Mouse (Mus musculus) gastrocnemius, adult 18-20 months (tissue): Measurements from ENCODE around the gene Dnajc1. TPM values are rescaled to one million over a fixed set of nuclear protein-coding genes. Genes with fewer than 3 reads are reported as not detected.

Experiments used
- DNase-seq: peaks from one replicate; pipeline ENCODE4 v3.0.0; 2021; ENCODE audit warnings: low spot score
- total RNA-seq, 2 experiments: library from RNA; stranded (reverse); gene quantifications; 2 replicates each; pipeline ENCODE4 v1.2.3; 2021

Gene Dnajc1
- total RNA-seq, 2 experiments from 2014 or later = 8.7 to 10.4 TPM

DNA sequence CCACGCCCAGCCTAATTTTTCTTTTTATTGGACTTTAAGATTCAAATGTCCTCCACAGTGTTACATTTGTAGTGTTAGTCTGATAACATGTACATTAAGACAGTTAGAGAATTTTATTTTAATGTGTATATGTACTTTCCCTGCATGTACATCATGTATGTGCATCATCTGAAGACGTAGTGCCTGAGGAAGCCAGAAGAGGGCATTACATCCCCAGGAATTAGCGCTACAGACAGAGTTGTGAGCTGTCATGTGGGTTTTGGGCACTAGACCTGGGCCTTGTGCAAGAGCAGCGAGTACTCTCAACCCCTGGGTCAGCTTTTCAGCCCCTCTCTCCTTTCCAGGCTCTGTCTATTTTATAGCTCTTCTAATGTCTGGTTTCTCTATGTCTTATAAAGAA lies 189.7 kb downstream of the Dnajc1 start:
- DNase-seq = no peak

DNA sequence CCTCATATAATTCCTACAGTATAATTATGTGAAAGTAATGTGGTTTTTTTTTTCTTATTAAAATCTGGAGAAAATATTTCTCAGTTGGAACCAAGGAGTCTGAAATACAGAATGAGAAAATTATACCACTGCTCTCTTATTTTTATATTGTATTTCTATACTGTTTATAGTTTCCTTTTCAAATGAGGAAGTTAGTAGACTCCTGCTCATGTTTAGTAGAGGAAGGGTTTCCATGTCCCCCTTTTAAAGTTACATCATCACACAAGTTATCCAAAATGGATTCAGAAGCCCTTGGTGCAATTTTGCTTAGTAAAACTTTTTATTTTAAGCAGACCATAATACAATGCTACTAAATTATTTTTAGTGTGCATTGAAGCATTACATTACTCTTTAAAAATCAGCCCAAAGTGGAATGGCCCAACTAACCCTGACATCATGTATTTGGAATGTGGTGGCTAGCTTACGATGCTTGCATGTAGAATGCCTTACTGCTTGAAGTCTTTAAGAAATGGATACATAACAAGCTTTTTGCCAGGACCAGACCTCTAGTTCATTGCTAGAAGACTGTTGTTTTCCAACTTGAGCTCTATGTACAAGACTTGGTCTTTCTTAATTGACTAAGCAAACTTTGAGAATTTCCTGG lies 190.7 kb downstream of the Dnajc1 start:
- no peak for DNase-seq

DNA sequence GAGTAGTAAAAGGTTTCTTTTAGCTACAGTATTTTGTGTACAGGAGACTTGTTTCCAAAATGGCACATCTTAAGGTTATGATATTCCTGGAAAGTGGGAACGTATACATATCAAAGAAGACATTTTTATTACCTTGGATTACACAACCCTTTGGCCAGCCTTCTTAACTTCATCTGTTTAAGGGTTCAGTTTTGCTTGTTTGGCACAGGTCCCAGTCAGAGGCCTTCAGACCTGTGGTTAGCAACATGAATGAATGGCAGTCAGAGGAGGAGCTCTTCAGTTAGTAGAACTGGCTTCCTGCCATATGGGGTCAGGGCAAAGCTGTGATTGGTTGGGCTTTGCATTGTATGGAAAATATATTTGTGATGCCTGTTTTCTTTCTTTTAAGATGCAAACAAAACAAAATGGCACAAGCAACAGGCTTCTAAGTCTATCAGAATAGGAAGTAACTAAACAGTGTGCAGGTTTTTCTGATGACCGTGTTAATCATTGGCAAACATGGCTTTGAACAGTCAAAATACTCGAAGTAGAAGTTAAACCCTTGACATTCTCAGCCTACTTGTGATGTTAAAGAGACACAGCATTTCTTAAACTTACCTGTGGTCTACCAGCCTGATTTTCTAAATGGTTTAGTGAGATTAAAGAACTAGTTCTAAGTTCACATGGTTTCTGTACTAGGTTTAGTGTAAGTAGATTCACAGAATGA lies 196.8 kb downstream of the Dnajc1 start:
- peak; percentile 54 for DNase-seq

DNA sequence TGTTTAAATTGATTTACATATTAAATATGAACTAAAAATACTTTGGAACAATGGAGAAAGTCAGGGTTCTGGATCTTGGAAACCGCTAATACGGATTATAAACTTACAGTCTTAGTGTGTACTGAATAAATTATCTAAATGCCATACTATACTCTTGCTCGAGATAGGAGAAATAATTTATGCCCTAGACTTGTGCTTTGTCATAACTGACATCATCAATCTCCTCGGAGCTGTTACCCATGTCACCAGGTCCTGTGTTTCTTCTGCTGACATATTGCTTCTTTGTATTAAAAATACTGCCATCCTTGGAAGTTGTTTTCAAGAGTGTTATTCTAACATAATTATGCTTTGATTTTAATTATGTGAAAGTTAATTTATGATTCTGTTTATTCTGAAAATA lies 197.3 kb downstream of the Dnajc1 start:
- no peak for DNase-seq

DNA sequence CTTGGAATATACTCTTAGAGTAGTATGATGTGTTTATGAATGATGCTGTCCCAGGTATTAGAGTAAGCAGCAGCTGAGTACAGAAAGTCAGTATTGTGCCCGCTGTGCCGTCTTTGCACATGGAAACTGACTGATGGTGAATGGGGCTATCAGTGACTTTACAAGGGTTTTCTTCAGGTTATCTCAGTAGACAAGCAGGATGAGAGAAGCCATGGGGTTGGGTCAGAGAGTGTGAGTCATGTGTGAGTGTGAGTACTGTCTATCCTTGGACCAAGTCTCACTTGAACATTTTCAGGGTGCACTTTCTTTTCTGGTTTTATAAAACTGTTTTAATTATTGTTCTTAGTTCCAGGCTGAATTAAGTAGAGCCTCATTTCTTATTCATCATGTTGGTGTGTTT lies 204.3 kb downstream of the Dnajc1 start:
- DNase-seq = no peak

DNA sequence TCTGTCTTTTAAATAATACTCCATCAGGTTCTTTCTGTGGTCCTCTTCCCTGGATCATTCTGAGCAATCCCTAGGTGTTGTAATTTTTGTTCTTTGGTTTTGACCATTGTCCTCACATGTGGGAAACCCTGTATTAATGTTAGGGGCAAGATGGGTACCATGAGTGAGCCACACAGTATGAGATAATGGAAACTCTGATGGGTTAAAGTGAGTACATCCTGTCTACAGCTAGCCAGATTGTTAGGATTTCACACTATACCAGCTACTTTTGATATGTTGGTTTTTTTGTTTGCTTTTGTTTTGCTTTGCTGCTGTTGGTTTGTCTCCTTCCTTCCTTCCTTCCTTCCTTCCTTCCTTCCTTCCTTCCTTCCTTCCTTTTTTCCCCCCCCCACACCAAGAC lies 209.6 kb downstream of the Dnajc1 start:
- no peak for DNase-seq

DNA sequence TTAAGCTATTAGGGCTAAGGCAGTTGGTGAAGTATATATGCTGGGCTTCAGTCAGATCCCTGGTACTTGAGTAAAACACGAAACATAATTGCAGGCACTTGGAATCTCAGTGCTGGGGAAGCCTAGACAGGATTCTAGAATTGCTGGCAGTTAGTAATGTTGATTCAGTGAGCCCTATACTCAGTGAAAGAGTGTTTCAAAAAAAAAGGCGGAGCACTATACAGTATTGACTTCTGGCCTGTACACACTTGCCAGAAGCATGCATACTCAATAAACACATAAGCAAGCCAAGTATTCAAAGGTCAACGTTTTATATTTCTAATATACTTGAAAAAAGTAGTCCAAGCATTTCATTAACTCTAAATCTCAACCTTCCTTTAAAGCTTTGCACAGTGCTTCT lies 211.0 kb downstream of the Dnajc1 start:
- no peak for DNase-seq

DNA sequence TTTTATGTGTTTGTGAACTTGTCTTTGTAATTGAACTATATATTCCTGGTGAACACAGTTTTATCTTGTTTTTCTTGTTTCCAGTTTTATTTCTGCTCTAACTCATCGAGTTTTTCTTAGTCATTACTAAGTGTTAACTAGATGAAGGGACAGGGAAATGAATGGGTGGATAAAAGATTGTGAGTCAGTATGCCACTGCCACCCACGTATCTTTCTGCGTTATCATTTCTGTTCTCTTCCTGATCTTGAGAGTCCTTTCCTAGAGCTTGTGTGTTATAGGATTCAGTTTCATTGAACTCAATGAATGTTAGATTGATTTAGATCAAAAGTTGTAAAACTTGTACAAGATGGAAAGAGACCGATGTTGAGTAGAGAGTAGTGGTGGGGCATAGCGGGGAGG lies 212.3 kb downstream of the Dnajc1 start:
- no peak for DNase-seq

DNA sequence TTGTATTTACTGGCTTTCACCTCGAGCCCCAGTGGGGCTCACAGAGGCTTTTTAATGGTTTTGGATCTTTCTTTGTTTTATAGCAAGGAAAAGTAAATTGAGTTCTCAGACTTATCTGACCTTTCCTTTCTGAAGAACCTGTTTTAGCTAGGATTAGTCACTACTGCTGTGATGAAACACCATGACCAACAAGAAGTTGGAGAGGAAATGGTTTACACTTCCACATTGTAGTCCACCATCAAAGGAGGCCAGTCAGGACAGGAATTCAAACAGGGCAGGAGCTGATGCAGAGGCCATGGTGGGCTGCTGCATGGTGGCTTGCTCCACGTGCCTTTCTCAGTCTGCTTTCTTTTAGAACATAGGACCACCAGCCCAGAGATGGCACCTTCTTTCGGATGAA lies 216.4 kb downstream of the Dnajc1 start:
- DNase-seq = no peak

DNA sequence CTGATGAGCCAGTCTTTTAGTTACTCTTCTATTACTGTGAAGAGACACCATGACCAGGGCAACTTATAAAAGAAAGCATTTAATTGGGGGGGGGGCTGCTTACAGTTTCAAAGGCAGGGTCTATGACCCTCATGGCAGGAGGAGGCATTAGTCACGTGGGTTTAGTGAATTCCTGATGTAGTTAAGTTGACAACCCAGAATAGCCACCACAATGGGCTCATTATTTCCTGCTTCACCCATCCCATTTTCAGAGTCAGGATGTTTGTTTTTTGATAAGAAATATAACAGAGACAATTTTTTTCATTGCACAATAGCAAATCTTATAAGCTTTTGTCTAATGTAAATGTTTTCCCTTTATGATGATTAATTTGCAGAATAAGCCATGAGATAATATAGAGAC lies 217.4 kb downstream of the Dnajc1 start:
- no peak for DNase-seq

DNA sequence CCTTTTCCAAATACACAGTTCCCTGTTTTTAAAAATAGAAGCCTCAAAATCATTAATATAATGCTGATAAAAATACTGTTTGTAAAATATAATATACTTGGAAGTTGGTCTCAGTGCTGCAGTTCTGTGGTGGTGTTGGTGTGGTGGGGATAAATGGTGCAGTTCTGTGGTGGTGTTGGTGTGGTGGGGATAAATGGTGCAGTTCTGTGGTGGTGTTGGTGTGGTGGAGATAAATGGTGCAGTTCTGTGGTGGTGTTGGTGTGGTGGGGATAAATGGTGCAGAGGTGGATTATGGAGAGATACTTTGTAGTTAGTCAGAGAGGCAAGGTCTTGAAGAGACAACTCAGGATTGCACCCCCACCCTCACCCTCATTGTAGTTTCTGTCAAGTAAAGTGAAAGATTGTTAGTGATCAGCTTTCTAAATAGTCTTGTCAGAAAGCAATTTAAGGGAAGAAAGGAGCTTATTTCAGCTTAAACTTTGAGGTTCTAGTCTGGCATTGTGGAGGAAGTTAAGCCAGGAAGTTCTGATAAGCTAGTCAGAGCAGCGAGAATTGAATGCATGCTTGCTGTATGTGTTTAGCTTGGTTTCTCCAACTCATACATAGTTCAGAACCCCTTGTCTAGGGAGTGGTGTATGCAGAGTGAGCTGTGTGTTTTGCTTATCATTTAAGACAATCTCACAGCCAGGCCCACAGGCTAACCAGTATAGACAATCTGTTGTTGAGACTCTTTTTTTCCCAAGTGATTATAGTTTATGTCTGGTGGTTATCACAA lies 223.3 kb downstream of the Dnajc1 start:
- DNase-seq = no peak

DNA sequence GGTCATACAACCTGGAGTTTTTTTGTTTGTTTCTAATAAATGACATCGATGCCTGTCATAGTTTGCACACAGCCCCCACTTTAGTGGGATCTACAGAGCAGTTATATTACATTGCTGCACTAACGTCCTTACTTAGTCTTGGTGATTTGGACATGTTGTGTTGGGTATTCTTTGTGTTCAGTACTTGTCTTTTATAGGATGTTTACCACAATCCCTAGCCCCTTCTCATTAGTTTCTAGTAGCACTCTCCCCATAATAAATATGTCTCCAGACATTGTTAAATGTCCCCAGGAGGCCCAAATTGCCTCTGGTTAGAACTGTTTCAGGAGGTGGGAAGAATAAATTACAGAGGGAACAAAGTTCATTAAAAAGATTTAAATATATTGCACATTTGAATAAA lies 227.1 kb downstream of the Dnajc1 start:
- no peak for DNase-seq

DNA sequence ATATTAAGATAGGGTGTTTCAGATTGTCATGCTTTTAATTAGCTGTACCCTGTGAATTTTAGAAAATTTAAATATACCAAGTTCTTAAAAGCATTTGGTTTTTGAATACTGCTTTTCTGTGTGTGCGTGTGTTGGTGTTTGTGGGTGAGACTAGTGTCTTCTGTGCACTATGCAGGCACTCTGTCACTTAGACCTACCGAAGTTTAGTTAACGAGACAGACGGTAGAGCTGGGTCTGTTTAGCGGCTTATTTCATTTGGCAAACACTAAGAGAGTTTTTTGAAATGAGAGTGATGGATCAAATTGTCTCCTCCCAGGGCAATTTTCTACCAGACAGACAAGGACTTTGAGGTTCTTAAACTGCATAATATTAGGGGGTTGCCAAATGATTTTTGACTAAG lies 231.6 kb downstream of the Dnajc1 start:
- DNase-seq = no peak

DNA sequence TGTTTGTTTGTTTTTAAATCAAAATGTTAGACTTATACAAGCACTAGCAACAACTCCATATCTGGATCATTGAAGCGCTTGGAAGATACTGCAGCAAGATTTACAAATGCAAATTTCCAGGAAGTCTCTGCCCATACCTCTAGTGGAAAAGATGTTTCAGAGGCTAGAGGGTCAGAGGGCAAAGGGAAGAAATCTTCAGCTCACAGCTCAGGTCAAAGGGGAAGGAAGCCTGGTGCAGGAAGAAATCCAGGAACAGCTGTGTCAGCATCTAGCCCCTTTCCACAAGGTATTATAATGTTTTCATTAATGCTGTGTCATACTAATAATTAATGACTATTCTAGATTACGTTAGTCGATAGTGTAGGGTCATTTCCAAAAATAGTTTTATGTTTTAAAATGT lies 233.2 kb downstream of the Dnajc1 start:
- no peak for DNase-seq

DNA sequence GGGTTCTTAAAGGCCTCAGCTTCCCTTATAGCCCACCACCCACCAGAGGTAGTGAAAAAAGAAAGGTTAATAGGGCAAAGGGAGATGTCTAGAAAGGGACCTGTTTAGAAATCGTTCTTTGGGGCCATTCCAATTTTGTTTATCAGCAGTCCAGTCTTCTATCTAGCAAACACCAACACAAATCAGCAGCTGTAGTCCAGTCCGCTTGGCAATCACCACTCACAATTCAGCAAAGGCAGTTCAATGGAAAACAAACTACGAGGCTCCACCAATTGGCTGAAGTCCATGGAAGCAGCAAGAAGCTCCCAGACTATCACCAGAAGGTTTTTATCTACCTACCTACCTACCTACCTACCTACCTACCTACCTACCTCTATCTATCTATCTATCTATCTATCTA lies 236.5 kb downstream of the Dnajc1 start:
- no peak for DNase-seq
